Mouse (Mus musculus) small intestine, adult 2 months (tissue): ENCODE data around the gene Adk.

Experiments used
- CTCF ChIP-seq: fragments of 200-500 bp; IDR thresholded peaks from 2 replicates; pipeline ENCODE4 v1.5.1; 2012; ENCODE audit warnings: low read depth, mild to moderate bottlenecking, control low read depth, inconsistent platforms, low read length, moderate library complexity, mixed read lengths; ENCODE audit not compliant: insufficient replicate concordance, insufficient read length; ENCODE audit errors: extremely low read depth
- POLR2A ChIP-seq: fragments of 200-500 bp; IDR thresholded peaks from 2 replicates; pipeline ENCODE4 v1.6.1; 2012; ENCODE audit warnings: low read depth, mild to moderate bottlenecking, control low read depth, inconsistent platforms, low read length, moderate library complexity

DNA sequence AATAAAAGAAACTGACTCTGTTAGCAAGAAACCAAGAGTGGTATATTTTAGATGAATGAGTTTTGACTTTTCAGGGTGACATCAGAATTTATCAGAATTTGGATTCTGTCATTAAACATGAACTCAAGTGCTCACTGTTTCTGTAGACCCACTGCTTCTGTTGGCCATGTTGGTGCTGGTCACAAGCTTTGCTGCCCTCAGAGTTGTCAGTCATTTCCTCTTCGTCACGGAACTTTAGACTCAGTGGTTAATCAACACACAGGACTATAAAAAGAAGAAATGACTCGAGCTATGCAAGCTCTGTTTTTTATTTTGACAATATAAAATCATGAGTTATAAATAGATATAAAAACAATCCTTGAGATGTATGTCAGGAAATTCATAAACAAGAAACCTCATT lies 228.1 kb downstream of the Adk start:
- no peak for TF ChIP-seq CTCF
- TF ChIP-seq POLR2A, result no peak
